ENCODE assay signal across 22 mouse cellular contexts in genomic region chr5:134115639-134116259, GRCm38 (mm10).
"Had no signal": no experiment of that assay in that cellular context is flagged by ENCODE, and none has a peak within 500 bp of the region (broad histone marks: within the 10 kb centered on the region; RNA-seq: fewer than 3 reads in every experiment).

No protein-coding gene starts in this region.

- DNase-seq: kidney, adult 9 months; kidney, postnatal 14 days; kidney, postnatal 4 days; liver; lung, adult 18-20 months; lung, postnatal 10 days; lung, postnatal 36 days; retina, postnatal 1 day; right cerebral cortex, postnatal 25 days; spleen, adult 18-20 months; thymus, adult 18-20 months; thymus, postnatal 36 days had no signal

- H3K36me3 ChIP-seq: liver, embryonic 12.5 days; liver, embryonic 15.5 days; lung, embryonic 15.5 days had no signal

- H3K4me2 ChIP-seq: limb, embryonic 13.5 days; liver, embryonic 12.5 days; liver, embryonic 15.5 days; lung, embryonic 15.5 days; midbrain, embryonic 12.5 days; midbrain, embryonic 15.5 days; neural tube, embryonic 13.5 days; stomach, embryonic 15.5 days had no signal

- ATAC-seq: liver, embryonic 12.5 days; midbrain, embryonic 15.5 days had no signal

- H3K27ac ChIP-seq: limb, embryonic 10.5 days; limb, embryonic 13.5 days; liver, embryonic 12.5 days; liver, embryonic 15.5 days; lung, embryonic 15.5 days; midbrain, embryonic 12.5 days; midbrain, embryonic 15.5 days; neural tube, embryonic 13.5 days; stomach, embryonic 15.5 days had no signal

- H3K4me1 ChIP-seq: liver, embryonic 12.5 days; liver, embryonic 15.5 days; lung, embryonic 15.5 days; midbrain, embryonic 15.5 days had no signal

- H3K9me3 ChIP-seq: limb, embryonic 10.5 days; liver, embryonic 12.5 days; liver, embryonic 15.5 days; lung, embryonic 15.5 days; midbrain, embryonic 12.5 days; midbrain, embryonic 15.5 days; neural tube, embryonic 13.5 days; stomach, embryonic 15.5 days had no signal

- H3K27me3 ChIP-seq: limb, embryonic 13.5 days; liver, embryonic 12.5 days; liver, embryonic 15.5 days; lung, embryonic 15.5 days; midbrain, embryonic 12.5 days; midbrain, embryonic 15.5 days; neural tube, embryonic 13.5 days; stomach, embryonic 15.5 days had no signal

- H3K4me3 ChIP-seq: limb, embryonic 10.5 days; limb, embryonic 13.5 days; liver, embryonic 12.5 days; liver, embryonic 15.5 days; lung, embryonic 15.5 days; midbrain, embryonic 12.5 days; midbrain, embryonic 15.5 days; myocyte; neural tube, embryonic 13.5 days; stomach, embryonic 15.5 days had no signal

- H3K9ac ChIP-seq: limb, embryonic 13.5 days; liver, embryonic 12.5 days; liver, embryonic 15.5 days; lung, embryonic 15.5 days; midbrain, embryonic 12.5 days; midbrain, embryonic 15.5 days; neural tube, embryonic 13.5 days; stomach, embryonic 15.5 days had no signal
